Mouse (Mus musculus) hindbrain, embryonic 10.5 days (tissue): ENCODE results near the gene Osbp2. TPM values are rescaled to one million over a fixed set of nuclear protein-coding genes. Genes with fewer than 3 reads are reported as not detected.

ENCODE experiments used
- DNase-seq: peaks from one replicate; pipeline ENCODE4 v3.0.0-alpha.2; 2017; ENCODE audit warnings: low spot score
- H3K27ac ChIP-seq: fragments of 300-500 bp; sonication (generic); 2 replicates; pipeline ENCODE4 v1.5.1; 2016; ENCODE audit warnings: mild to moderate bottlenecking, moderate library complexity
- H3K27me3 ChIP-seq: fragments of 300-500 bp; sonication (generic); 2 replicates; pipeline ENCODE4 v1.6.1; 2016; ENCODE audit warnings: mild to moderate bottlenecking; ENCODE audit not compliant: poor library complexity, insufficient read depth, severe bottlenecking
- H3K36me3 ChIP-seq: fragments of 300-500 bp; sonication (generic); 2 replicates; pipeline ENCODE4 v1.6.1; 2016; ENCODE audit warnings: mild to moderate bottlenecking, moderate library complexity
- H3K4me1 ChIP-seq: fragments of 300-500 bp; sonication (generic); replicated peaks from 2 replicates; pipeline ENCODE4 v1.6.1; 2016; ENCODE audit warnings: mild to moderate bottlenecking
- H3K4me3 ChIP-seq: fragments of 300-500 bp; sonication (generic); 2 replicates; pipeline ENCODE4 v1.5.1; 2016; ENCODE audit warnings: mild to moderate bottlenecking, moderate library complexity
- H3K9me3 ChIP-seq: fragments of 300-500 bp; sonication (generic); 2 replicates; pipeline ENCODE4 v1.6.1; 2016; ENCODE audit warnings: mild to moderate bottlenecking, moderate library complexity
- WGBS: fragments of 180-500 bp; shearing (Covaris S2); methylation state at CpG from one replicate; pipeline ENCODE4 v1.1.7; 2016; 5-methylcytosine and 5-hydroxymethylcytosine counted together
- polyA plus RNA-seq: library from polyadenylated mRNA; unstranded; fragments of >200 nt; fragmentation: Nextera tagmentation; extraction: Ambion mirVana; gene quantifications from 2 replicates; pipeline ENCODE4 v1.2.1, GENCODE M21; 2016

Gene Osbp2
- polyA plus RNA-seq, 1 experiment from 2014 or later = 2.5 TPM

- Histone ChIP-seq H3K36me3 (no peaks in the 10 kb centered on the region), H3K27ac (no peak overlapping the region), H3K9me3 (no peaks in the 10 kb centered on the region), H3K27me3 (no peaks in the 10 kb centered on the region), H3K4me3 (no peak overlapping the region), H3K4me1 (0 out of 2 replicates have a peak, but pooled peaks cover 4% of the 10 kb centered on the region)
- WGBS = 82% methylated on average over 4 of the region's 4 CpGs
- no peak for DNase-seq
Observed at GRCm38 (mm10) chr11:3731469-3731868, 132.2 kb downstream of the Osbp2 start.

GRCm38 (mm10) chr11:3727438-3728105, 136.1 kb downstream of the Osbp2 start:
- no peaks in the 10 kb centered on the region for H3K9me3 ChIP-seq
- no peak for DNase-seq

GRCm38 (mm10) chr11:3725331-3726054, 138.2 kb downstream of the Osbp2 start:
- Histone ChIP-seq H3K36me3 (no peaks in the 10 kb centered on the region), H3K27ac (no peak overlapping the region), H3K27me3 (no peaks in the 10 kb centered on the region), H3K4me3 (no peak overlapping the region), H3K9me3 (no peaks in the 10 kb centered on the region), H3K4me1 (peaks cover 13% of the 10 kb centered on the region)
- no peak for DNase-seq
- 64% methylated on average over 10 of the region's 10 CpGs for WGBS

More at GRCm38 (mm10) chr11:3727438-3728105, 136.1 kb downstream of the Osbp2 start:
- Histone ChIP-seq H3K4me3 (no peak overlapping the region), H3K27ac (no peak overlapping the region), H3K27me3 (no peaks in the 10 kb centered on the region), H3K36me3 (no peaks in the 10 kb centered on the region), H3K4me1 (peaks cover 6% of the 10 kb centered on the region)
- WGBS = 75% methylated on average over 9 of the region's 9 CpGs

- no peaks in the 10 kb centered on the region for H3K9me3 ChIP-seq
- no peak overlapping the region for H3K4me3 ChIP-seq
- peaks cover 13% of the 10 kb centered on the region for H3K4me1 ChIP-seq
- no peak for DNase-seq
- no peaks in the 10 kb centered on the region for H3K36me3 ChIP-seq
- no peak overlapping the region for H3K27ac ChIP-seq
- no peaks in the 10 kb centered on the region for H3K27me3 ChIP-seq
- 73% methylated on average over 5 of the region's 5 CpGs for WGBS
Observed at GRCm38 (mm10) chr11:3724726-3725125, 139.0 kb downstream of the Osbp2 start.

- peaks cover 13% of the 10 kb centered on the region for H3K4me1 ChIP-seq
- no peak for DNase-seq
- WGBS = 78% methylated on average over 4 of the region's 4 CpGs
- no peak overlapping the region for H3K27ac ChIP-seq
- no peaks in the 10 kb centered on the region for H3K27me3 ChIP-seq
- H3K4me3 ChIP-seq = no peak overlapping the region
- no peaks in the 10 kb centered on the region for H3K9me3 ChIP-seq
- no peaks in the 10 kb centered on the region for H3K36me3 ChIP-seq
Observed at GRCm38 (mm10) chr11:3723910-3724309, 139.8 kb downstream of the Osbp2 start.

- WGBS = 68% methylated on average over 3 of the region's 3 CpGs
- 0 out of 2 replicates have a peak overlapping the region, but pooled peaks have one; percentile 13 for H3K27ac ChIP-seq
Observed at GRCm38 (mm10) chr11:3722861-3723260, 140.8 kb downstream of the Osbp2 start.

GRCm38 (mm10) chr11:3722036-3722435, 141.7 kb downstream of the Osbp2 start:
- peak overlapping the region; percentile 53; the same call in 1 of the 2 replicates for H3K27ac ChIP-seq
- H3K4me1 ChIP-seq = peaks cover 13% of the 10 kb centered on the region
- no peaks in the 10 kb centered on the region for H3K27me3 ChIP-seq
- no peak overlapping the region for H3K4me3 ChIP-seq
- H3K9me3 ChIP-seq = no peaks in the 10 kb centered on the region
- DNase-seq = no peak
- WGBS = 73% methylated on average over 3 of the region's 3 CpGs
- H3K36me3 ChIP-seq = no peaks in the 10 kb centered on the region

More at GRCm38 (mm10) chr11:3722861-3723260, 140.8 kb downstream of the Osbp2 start:
- no peak for DNase-seq
- H3K27me3 ChIP-seq = no peaks in the 10 kb centered on the region
- peaks cover 13% of the 10 kb centered on the region for H3K4me1 ChIP-seq
- no peak overlapping the region for H3K4me3 ChIP-seq
- no peaks in the 10 kb centered on the region for H3K9me3 ChIP-seq
- no peaks in the 10 kb centered on the region for H3K36me3 ChIP-seq

GRCm38 (mm10) chr11:3716662-3717061, 147.0 kb downstream of the Osbp2 start:
- Histone ChIP-seq H3K27me3 (no peaks in the 10 kb centered on the region), H3K27ac (no peak overlapping the region), H3K4me1 (peaks cover 3% of the 10 kb centered on the region; the same call in 1 of the 2 replicates), H3K36me3 (no peaks in the 10 kb centered on the region), H3K4me3 (no peak overlapping the region), H3K9me3 (0 out of 2 replicates have a peak, but pooled peaks cover 2% of the 10 kb centered on the region)
- no peak for DNase-seq
- WGBS = 88% methylated on average over 6 of the region's 6 CpGs

- no peak overlapping the region for H3K4me3 ChIP-seq
- H3K4me1 ChIP-seq = peaks cover 3% of the 10 kb centered on the region; the same call in 1 of the 2 replicates
- DNase-seq = peak; percentile 64
- no peaks in the 10 kb centered on the region for H3K36me3 ChIP-seq
- 38% methylated on average over 15 of the region's 15 CpGs for WGBS
- 0 out of 2 replicates have a peak, but pooled peaks cover 2% of the 10 kb centered on the region for H3K9me3 ChIP-seq
- no peaks in the 10 kb centered on the region for H3K27me3 ChIP-seq
- H3K27ac ChIP-seq = no peak overlapping the region
Observed at GRCm38 (mm10) chr11:3714486-3714885, 149.2 kb downstream of the Osbp2 start.

GRCm38 (mm10) chr11:3710203-3710602, 153.5 kb downstream of the Osbp2 start:
- H3K9me3 ChIP-seq = 0 out of 2 replicates have a peak, but pooled peaks cover 2% of the 10 kb centered on the region
- no peak overlapping the region for H3K27ac ChIP-seq
- peaks cover 4% of the 10 kb centered on the region; the same call in 1 of the 2 replicates for H3K4me1 ChIP-seq
- no peaks in the 10 kb centered on the region for H3K36me3 ChIP-seq
- no peak for DNase-seq
- WGBS = 82% methylated on average over 14 of the region's 14 CpGs
- H3K4me3 ChIP-seq = no peak overlapping the region
- H3K27me3 ChIP-seq = no peaks in the 10 kb centered on the region

- Histone ChIP-seq H3K4me1 (peaks cover 11% of the 10 kb centered on the region; the same call in 1 of the 2 replicates), H3K36me3 (no peaks in the 10 kb centered on the region), H3K27me3 (no peaks in the 10 kb centered on the region), H3K27ac (no peak overlapping the region), H3K4me3 (no peak overlapping the region), H3K9me3 (no peaks in the 10 kb centered on the region)
- DNase-seq = no peak
- 89% methylated on average over 8 of the region's 8 CpGs for WGBS
Observed at GRCm38 (mm10) chr11:3707057-3707456, 156.6 kb downstream of the Osbp2 start.

- no peak overlapping the region for H3K27ac ChIP-seq
- no peaks in the 10 kb centered on the region for H3K9me3 ChIP-seq
- peaks cover 11% of the 10 kb centered on the region; the same call in 1 of the 2 replicates for H3K4me1 ChIP-seq
- H3K4me3 ChIP-seq = no peak overlapping the region
- no peaks in the 10 kb centered on the region for H3K36me3 ChIP-seq
- no peaks in the 10 kb centered on the region for H3K27me3 ChIP-seq
- WGBS = 85% methylated on average over 8 of the region's 8 CpGs
- no peak for DNase-seq
Observed at GRCm38 (mm10) chr11:3704404-3704803, 159.3 kb downstream of the Osbp2 start.
